Mouse (Mus musculus): ENCODE data around the gene Dnaja4.

Gene Dnaja4

DNA sequence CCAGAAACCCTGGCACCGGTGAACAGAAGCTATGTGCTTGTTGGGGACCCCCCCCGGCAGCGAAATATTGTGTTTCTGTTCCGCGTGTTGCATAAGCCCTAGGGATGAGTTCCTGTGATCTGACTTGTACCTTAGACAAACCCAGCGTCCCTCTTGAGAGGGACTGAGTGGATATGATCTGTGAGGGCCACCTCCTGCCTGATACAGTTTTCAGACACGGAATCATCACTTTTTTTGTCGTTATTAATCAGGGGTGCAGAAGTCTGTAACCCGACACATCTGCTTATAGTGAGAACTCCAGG lies 1.5 kb downstream of the Dnaja4 start:
- DNase-seq = no peak

DNA sequence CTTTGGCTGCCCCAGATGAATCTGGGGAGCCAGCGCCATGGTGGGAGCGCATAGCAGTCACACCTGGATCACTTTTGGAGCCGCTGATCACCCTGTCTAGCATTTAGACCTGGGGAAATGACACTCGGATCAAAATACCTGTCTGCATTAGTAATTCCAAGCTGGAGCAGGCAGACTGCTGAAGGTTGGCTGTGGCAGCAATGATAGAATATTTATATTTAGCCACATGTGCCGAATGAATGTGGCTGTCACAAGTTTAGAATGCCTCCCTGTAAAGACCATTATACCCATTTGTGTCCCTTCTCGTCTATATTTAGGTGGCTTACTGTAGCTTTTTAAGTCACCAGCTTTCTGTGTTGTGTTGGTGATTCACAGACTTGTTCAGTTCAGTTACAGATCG lies 2.1 kb downstream of the Dnaja4 start:
- DNase-seq = no peak

DNA sequence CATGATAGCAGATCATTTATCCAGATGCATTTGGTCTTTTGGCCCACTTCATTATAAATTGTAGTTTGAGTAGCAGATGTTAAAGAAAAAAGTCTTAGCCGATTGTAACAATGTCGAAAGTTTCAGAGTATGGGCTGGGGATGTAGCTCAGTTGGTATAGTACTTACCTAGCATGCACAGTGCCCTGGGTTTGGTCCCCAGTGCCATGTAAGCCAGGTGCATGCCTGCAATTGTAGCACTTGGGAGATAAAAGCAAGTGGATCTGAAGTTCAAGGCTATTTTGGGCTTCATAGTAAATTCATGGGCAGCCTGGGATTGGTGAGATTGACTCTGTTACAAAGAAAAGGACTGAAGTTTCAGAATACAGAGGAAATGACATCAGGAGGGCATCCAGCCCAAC lies 3.9 kb downstream of the Dnaja4 start:
- no peak for DNase-seq

DNA sequence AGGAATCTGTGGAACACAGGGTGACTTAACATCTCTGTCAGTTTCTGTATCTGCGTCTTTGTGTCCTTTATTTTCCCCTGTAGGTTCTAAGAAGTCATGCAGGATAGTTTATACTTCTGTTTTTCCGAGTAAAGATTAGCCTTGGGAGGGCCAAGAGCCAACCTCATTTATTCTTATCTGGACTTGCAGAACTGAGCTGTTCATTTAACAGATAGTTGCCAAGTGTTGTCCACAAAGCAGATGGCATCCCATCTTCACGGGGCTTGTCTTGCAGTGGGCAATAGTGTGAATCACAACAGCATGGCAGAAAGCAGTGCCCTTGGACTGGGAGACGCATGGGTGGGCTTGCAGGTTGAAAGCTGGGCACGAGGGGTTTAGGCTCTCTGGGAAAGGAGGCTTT lies 5.7 kb downstream of the Dnaja4 start:
- DNase-seq = no peak

DNA sequence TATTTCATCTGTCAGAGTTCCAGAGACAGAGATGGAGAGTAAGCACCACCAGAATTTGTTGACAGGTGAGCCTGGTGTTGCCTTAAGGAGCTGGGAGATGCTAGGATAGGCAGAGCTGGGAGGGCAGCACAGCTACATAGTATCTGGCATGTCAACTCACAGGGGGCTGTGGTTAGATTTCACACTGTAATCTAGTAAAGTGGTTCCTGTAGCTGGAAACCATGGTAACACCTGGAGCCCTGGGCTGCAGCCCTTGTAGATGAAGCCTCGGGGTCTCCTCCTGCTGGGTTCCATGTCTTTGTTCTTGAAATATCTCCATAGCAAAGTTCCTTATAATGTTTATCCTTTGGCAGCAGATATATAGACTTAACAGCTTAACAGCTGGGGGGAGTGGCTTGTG lies 6.9 kb downstream of the Dnaja4 start:
- no peak for DNase-seq

DNA sequence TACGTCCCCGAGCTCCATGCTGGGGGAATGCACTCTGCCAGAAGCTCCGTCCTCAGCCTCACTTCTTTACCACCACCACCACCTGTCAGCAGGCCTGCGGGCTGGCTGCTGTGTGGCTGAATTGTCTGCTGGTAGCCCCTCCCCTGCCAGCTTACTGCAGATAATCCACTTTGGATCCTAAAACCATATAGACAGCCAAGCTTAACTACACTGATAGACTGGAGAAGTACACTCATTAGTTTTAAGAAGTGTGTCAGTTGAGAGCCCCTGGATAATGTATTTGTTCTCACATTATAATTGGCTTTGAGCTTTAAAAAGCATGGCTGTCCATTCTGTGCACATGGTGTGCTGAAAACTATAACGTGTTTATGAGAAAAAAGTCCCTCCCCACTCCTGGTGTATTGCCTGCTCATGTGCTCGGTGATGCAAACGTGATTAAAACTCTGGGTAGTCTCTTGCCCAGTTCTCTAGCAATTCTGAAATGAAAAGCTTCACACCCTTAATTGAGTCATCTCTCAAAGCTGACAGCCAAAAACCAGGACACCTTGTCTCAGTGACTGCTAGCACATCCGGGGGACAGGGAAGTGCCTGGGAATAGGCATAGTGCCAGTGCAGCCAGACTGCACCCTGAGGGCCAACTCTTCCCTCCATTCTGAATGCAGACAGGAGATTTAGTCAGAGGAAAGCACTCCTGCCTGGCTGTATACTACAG lies 8.8 kb downstream of the Dnaja4 start:
- no peak for DNase-seq

DNA sequence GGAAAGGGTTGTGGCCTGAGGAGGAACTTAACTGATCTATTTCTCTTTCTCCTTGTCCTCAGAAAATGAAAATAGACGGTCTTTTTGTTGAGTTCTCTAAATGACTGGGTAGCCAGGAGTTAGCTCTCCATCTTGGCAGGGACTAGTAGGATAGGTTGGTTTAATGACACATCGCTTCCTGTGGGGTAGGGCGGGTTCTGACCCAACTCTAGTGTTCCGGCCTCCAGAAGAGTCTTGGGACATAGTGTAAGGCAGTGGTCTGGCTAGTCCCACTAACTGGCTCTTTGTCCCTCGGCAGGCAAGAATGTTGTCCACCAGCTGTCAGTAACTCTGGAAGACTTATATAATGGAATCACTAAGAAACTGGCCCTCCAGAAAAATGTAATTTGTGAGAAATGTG lies 9.4 kb downstream of the Dnaja4 start:
- DNase-seq = no peak

DNA sequence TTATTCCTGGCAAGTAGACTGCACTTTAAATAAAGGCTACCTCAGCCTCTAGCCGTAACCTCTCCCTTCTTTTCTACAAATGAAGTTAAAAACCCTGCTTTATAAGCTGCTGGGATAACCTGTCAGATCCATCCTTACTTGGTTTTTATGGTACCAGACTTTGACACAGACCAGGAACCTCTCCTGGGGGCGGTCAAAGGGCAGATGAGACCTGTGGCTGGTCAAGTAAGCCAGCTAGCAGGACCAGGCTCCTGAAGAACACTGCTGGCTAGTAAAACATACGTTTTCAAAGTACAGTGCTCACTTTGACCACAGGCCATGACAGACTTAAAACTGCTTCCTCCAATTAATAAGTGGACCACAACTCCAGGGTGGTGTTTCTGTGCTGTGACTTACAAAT lies 17.1 kb downstream of the Dnaja4 start:
- no peak for DNase-seq

DNA sequence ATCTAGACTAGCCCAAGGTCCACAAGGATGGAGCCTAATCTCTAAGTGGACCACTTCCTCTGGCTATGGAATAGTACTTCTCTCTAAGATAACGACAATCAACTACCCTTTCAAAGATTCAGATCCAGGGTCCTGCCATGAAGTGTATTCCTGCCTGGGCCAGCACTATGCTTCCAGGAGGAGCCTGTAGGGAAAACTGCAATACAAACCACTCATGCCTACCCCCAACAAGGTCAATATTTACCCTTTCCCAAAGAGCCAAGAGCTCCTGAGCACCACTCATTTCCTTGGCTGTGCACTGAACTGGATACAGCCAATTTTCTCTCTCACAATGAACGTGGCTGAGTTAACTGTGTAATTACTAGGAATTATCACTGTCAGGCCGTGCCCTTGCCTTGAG lies 18.9 kb downstream of the Dnaja4 start:
- DNase-seq = no peak

DNA sequence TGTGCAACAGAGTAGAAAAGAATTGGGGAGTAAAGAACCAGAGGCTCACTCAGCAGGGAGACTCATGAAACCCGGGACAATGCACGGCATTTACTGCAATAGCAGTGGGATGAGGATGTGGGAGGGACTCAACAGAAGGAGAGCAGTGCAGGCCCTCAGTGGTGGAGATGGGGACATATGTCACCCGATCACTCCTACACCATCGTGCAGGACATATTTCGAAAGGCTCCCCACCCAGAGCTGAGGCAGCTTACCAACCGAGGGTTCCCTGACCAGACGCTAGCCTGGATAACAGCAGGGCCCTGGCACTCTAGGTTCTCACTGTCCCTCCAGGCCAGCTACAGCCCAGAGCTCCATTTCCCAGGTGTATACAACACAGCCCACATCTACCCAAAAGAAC lies 23.5 kb downstream of the Dnaja4 start:
- DNase-seq = no peak

DNA sequence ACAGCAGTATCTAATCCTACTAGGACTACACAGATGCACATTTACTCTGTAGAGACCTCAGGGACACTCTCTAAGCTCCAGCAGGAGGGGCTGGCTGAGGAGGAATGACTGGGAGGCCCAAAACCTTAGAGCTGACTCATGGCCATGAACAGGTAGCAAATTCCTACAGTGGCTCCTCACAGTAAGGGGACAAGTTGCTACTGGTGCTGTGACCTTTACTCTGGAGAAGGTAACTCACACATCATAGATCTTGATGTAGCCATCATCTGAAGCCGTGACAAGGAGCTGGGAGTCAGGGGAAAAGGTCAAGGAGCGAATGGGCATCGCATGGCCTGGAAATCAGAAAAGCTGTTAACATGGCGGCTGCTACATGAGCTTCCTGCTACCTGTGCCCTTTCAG lies 23.9 kb downstream of the Dnaja4 start:
- no peak for DNase-seq

DNA sequence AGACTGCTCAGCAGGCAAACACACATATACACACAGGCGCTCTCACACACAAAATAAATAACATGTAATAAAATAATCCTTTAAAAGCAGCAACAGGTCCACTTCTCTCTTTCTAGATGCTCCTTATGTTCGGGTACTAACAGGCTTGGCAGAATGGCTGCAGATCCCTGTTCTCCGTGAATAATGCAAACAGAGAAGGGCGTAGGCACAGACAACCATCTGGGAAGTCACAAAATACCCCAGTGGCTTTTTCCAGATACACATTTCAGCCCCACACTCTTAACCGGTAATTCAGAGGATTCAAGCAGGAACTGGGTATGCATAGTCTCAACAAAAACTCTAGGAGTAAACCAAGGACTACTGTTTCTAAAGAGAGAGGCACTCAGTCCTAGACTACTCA lies 27.6 kb downstream of the Dnaja4 start:
- no peak for DNase-seq

DNA sequence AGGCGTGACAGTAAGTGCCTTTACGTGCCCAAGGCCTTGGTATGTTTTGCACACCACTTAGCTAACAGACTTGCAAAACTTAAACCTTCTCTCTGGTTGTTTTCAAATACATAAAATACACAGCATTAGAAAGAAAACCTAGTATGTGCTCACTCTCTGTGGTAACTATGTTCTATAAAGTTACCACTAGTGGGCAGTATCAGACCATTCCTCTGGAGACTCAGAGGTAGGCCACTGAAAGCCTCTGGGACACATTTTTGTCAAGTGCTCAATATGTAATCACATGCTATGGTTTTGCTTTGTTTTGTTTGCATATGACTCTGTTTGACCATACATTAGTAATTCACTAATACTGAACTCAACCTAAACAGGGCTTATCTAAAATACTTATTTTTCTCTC lies 33.4 kb downstream of the Dnaja4 start:
- no peak for DNase-seq

DNA sequence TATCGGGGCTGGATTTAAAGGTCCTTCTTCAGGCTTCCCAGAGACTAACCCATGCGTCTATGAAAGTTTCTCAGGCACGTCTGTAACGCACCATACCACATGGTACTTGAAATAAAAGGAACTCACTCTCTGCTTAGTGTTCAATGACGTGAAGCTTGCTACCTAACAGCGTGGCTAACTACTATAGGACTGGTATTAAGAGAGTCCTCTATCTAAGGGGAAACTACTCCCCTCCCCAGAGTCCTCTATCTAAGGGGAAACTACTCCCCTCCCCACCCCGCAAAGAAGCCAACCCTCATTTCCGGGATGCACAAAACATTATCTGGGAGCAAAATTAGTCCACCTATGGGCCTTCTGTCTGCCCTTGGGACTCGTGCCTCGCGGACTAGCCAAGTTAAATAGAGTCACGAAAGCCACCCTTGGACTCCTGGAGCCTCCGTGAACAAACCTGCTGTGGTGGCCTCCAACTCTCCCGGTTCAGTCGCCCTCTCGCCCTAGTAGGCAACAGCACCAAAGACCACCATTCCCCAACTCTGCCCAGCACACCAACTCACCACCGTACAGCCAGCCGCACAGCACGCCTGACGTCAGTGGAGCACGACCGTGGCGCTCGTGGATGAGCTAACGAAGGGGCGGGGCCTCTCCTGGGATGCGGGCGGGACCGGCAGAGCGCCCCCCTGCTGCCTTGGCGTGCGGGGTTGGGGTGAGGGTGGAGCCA lies 35.4 kb downstream of the Dnaja4 start, which contains the start of gene Wdr61:
Gene Wdr61 (minus strand): TSS at position 599 of the 718 bp plus-strand sequence.
- DNase-seq = peak; percentile 94

DNA sequence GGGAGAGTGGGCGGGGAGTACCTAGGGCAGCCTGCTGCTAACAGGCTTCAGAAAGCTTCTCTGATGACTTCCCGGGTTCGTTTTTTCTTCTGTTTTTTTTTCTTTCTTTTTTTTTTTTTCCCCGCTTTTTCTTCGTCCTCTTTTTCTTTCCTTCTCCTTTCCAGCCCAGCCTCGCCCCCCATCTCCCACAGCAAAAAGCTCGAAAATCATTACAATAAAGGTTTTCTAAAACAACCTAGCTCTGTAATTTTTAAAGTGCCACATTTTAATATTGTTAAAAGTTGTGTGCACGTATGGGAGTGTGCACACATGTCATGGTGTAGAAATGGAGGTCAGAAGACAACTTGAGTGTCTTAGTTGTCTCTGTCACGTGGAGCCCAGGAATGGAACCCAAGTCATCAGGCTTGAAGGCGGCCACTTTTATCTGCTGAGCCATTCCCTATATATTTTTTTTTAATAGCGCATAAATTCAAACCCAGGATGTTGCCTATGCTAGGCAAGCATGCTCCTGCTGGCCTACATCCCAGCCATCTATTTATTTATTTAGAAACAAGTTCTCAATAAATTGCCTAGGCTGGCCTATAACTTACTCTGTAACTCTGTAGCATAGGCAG lies 36.1 kb downstream of the Dnaja4 start:
- no peak for DNase-seq

DNA sequence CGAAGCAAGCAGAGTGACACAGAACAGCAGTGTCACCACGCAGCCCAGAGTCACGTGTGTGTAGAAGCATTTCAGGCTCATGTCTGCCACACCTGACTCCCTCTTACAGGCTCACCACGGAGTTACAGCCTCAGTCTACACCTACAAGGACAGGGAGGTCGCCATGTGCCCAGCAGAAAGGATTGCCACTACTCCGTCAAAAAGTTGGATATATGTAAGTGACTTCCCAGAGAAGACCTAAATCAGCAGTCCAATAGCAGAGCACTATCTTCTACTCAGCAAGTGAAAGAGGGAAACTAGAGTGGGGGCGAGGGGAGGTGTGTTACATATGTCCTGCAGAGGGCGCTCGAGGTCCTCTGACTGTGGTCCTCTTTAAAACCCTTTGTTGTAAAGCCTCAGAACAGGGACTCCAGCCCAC lies 37.6 kb downstream of the Dnaja4 start:
- peak in 1 of 2 experiments; percentile 15 for DNase-seq

DNA sequence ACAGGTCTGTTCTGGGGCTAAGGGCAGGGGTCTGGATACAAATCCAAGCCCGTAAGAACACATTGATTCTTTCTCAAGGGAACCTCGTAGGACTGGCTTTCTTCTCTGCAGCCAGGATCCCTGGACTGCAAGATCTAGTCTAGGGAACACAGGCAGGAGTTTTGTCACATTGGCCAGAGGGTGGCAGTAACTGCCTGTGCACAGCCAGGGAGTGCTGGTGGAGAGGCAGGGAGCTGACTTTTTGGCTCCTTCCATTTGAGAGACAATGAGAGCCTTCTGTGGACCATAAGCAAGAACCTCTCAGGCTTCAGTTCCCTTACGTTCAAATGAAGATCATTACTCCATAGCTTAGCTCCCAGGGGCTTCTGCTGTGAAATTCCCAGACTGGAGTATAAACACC lies 39.7 kb downstream of the Dnaja4 start:
- DNase-seq = no peak

DNA sequence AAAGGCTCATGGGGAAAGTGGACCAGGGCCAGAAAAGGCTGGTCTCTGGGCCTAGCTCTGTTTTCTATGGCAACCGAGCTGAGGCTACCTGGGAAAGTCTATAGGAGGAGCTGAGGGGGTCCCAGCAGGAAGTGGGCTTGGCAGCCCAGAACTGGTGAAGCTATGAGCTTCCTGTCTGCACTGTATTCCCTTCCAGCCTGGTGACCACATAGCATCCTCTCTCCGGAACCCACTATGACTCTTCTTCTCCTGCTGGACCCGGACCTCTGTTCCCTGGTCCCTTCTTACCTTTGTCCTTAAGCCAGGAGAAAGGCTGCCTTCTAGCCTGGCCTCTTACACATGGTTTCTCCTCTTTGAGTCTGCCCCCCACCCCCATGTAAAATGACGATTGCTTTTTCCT lies 45.2 kb downstream of the Dnaja4 start:
- no peak for DNase-seq

DNA sequence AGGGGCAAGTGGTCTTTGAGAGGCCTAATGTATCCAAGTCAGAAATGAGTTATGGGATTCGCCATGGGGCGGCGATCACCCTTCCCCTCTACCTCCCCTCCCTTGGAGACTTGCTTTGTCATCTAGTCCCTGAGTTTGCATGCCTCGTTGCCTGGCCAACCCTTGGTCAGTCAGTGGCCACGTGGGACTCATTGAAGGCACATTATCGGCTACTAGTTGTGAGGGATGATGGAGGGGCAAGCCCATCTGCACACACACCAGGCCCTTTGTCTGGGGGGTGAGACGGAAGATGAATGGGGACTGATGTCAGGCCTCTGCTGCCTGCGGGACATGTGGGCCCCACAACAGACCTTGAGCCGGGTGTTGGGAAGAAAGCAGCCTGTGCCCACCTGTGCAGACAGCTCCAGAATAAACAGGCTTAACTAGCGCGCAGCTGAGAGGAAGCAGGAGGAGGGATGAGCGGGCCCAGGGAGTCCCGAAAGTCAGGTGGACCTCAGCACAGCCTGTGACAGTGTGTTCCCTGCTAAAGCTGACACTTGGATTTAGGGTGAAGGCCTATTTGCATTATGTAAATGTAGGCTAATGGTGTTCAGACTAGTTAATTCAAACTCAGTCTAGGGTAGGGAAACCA lies 47.2 kb downstream of the Dnaja4 start:
- DNase-seq = no peak

DNA sequence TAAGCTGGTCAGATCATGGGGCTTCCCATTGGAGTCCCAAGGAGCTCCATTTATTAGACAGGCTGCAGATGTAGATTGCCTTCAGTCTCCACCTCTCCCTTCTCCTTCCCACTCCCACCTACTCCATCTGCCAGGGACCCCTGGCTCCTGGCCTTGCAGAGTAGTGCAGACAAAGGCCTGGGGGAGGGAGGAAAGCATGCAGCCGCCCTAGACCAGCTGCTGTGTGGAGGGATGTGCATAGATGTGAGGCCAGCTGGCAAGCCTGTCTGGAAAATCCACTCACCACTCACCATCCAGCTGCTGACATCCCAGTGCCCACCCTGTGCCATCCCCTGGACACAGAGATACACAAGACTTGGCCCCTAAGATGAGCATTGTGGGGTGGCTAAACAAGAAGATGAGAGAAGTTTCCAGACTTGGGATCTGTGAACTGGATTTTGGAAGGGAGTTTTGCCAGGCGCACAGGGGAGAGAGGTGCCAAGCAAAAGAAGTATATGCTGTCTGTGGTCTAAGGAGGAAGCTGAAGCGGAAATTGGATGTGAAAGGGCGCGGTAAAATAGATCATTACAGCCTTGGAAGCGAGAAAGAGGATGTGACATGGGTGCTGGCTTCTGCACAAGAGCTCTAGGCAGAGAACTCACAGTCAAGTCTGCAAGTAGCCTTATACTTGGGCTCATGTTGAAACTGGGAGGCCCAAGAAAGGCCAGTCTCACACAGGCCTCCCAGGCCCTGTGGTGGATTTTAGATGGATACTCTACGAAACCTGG lies 51.7 kb downstream of the Dnaja4 start:
- no peak for DNase-seq

DNA sequence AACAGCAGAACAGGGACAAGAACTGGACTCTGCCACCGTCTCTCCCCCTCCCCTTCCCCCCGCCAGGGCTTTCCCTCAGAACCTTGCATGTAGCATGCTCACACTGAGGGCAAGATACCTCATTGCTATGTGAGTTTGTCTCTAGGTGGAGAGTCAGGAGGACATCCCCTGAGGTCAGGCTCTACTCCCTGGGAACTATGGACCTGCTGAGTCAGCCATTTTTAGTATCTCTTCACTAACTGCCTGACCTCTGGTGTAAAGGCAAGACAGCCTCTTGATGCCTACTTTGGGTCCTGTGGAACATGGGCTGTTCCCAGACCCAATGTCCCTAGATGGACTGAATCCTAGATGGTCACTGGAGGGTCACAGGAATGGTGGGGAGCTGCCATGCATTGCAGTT lies 53.0 kb downstream of the Dnaja4 start:
- DNase-seq = no peak

DNA sequence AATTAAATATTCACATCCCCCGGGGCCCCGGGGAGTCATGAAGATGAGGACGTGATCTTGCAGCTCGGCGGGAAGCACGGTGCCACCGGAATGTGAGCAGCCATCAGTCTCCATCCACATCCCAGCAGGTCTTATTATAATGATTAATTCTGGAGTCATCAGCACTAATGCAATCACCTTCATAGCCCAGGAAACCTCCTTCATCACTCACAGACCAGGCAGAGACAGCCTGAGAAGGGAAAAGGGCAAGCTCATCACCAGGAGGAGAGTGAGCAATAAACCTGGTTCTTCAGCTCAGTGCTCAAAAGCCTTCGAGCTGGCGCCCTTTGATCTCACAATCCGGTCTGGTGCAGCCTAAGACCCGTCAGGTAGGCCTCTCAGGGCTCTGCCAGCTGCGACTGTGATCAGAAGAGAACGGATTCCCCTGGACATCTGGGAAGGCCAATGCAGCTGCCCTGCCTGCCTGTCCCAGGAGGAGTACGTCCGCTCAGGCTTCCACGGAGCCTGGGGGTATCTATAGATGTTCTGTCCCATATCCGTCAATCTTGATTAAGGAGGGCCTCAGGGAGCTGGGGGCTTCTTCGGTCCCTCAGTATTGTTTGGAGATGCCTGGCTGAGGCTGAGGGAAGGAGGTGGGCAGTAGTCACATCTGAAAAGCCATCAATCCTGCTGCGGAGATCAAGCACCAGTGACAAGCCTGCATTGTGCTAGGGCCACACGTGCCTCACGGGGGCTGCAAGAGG lies 53.7 kb downstream of the Dnaja4 start:
- no peak for DNase-seq

DNA sequence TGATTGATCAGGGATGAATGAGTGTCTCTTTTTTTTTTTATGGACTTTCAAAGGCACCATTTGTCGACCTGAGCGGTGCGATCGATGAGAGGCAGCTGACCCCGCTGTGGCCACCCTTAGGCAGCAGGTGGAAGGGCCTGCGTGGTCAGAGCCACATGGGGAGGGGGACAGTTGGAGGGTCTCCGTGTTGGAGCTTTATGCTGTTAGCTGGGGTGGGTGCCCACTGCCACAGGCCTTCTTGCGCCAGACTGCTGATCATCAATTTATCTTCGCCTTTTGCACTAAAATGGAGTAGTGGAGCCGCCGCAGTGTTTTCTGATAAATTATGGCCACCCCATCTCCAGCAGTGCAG lies 54.2 kb downstream of the Dnaja4 start:
- no peak for DNase-seq

All from thymus, adult 18-20 months (tissue).